Mouse (Mus musculus) limb, embryonic 11.5 days (tissue): ENCODE results near the gene Spg20. TPM values are rescaled to one million over a fixed set of nuclear protein-coding genes. Genes with fewer than 3 reads are reported as not detected.

ENCODE experiments used
- ATAC-seq: fragments of 200-750 bp; cut with Nextera tagmentation; 2 replicates; pipeline ENCODE4 v1.8.0; 2017; ENCODE audit warnings: low read depth; ENCODE audit not compliant: insufficient number of reproducible peaks, low FRiP score, low TSS enrichment
- DNase-seq: peaks from one replicate; pipeline ENCODE4 v3.0.0-alpha.2; 2015; ENCODE audit warnings: low spot score
- H3K27ac ChIP-seq: fragments of 300-500 bp; sonication (generic); replicated peaks from 2 replicates; pipeline ENCODE4 v1.5.1; 2014; ENCODE audit warnings: low read depth, mild to moderate bottlenecking, low read length
- H3K27me3 ChIP-seq: fragments of 300-500 bp; sonication (generic); 2 replicates; pipeline ENCODE4 v1.6.1; 2014; ENCODE audit warnings: mild to moderate bottlenecking, low read length, mixed read lengths; ENCODE audit not compliant: control insufficient read depth, insufficient read depth
- H3K36me3 ChIP-seq: fragments of 300-500 bp; sonication (generic); 2 replicates; pipeline ENCODE4 v1.6.1; 2014; ENCODE audit warnings: mild to moderate bottlenecking, low read length, moderate library complexity, mixed read lengths; ENCODE audit not compliant: control insufficient read depth, insufficient read depth
- H3K4me1 ChIP-seq: fragments of 300-500 bp; sonication (generic); 2 replicates; pipeline ENCODE4 v1.6.1; 2014; ENCODE audit warnings: low read length, mixed read lengths; ENCODE audit not compliant: control insufficient read depth, insufficient read depth
- H3K4me2 ChIP-seq: fragments of 300-500 bp; sonication (generic); 2 replicates; pipeline ENCODE4 v1.6.1; 2014; ENCODE audit warnings: low read depth, mild to moderate bottlenecking, moderate library complexity; ENCODE audit not compliant: severe bottlenecking
- H3K4me3 ChIP-seq: fragments of 300-500 bp; sonication (generic); 2 replicates; pipeline ENCODE4 v1.5.1; 2014; ENCODE audit warnings: low read depth, low read length
- H3K9ac ChIP-seq: fragments of 300-500 bp; sonication (generic); 2 replicates; pipeline ENCODE4 v1.6.1; 2014; ENCODE audit warnings: mild to moderate bottlenecking, low read length
- H3K9me3 ChIP-seq: fragments of 300-500 bp; sonication (generic); 2 replicates; pipeline ENCODE4 v1.6.1; 2016; ENCODE audit warnings: low read length; ENCODE audit not compliant: control insufficient read depth
- WGBS: fragments of 180-500 bp; shearing (Covaris S2); extraction: QIAGEN DNeasy Blood & Tissue Kit; methylation state at CpG from one replicate; pipeline ENCODE4 v1.1.7; 2014; 5-methylcytosine and 5-hydroxymethylcytosine counted together
- microRNA-seq: library from miRNA; unstranded; fragments of <30 nt; microRNA quantifications from one replicate; pipeline ENCODE4, GENCODE M21; 2016
- polyA plus RNA-seq: library from polyadenylated mRNA; unstranded; fragments of >200 nt; fragmentation: Nextera tagmentation; extraction: Ambion mirVana; gene quantifications from 2 replicates; pipeline ENCODE4 v1.2.1, GENCODE M21; 2014

Spg20 gene
- polyA plus RNA-seq, 1 experiment from 2014 or later: 86.9 TPM

DNA sequence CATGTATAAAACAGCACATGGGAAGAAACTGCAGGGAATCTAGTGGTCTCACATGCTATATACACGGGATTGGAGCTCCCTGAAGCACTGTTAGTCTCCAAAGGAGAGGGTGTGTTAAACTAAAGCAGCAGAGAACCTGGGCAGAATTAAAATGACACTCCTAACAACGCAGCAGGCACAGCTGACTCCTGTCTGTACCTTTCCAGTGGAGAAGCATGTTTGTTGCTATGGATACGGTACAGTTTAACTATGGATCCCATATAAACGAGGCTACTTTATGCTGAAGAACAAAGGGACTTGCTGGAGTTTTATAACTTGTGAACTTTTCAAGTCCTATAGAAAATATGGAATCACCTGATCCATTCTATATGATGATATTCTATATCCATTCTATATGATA lies 51.6 kb downstream of the Spg20 start:
- Histone ChIP-seq H3K9ac (no peak overlapping the region), H3K9me3 (no peaks in the 10 kb centered on the region), H3K27me3 (no peaks in the 10 kb centered on the region), H3K27ac (no peak overlapping the region), H3K36me3 (no peaks in the 10 kb centered on the region), H3K4me2 (no peak overlapping the region), H3K4me3 (no peak overlapping the region), H3K4me1 (no peaks in the 10 kb centered on the region)
- 73% methylated on average over 4 of the region's 4 CpGs for WGBS
- DNase-seq (no peak), ATAC-seq (no peak)

DNA sequence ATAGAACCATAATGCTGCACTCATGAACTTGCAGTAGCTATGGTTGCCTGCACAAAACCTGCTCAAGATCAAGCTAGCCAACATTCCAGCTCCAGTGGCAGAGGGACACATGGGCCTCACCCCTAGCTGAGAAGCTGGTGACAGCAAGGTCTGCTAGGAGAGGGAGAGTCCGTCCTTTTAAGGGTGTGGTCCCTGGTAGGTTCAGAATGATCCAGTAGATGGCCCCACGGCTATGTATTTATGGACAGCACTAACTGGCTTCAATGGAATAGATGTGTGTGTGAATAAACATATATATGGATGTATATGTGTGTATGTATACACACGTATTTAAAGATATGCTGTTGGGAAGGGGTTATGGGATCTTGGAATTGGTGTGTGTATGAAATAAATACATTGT lies 60.6 kb downstream of the Spg20 start:
- ATAC-seq: no peak
- H3K27ac ChIP-seq: no peak overlapping the region
- H3K36me3 ChIP-seq: no peaks in the 10 kb centered on the region
- no peak for DNase-seq
- no peaks in the 10 kb centered on the region for H3K27me3 ChIP-seq
- H3K4me3 ChIP-seq: no peak overlapping the region
- no peaks in the 10 kb centered on the region for H3K4me1 ChIP-seq
- no peaks in the 10 kb centered on the region for H3K9me3 ChIP-seq
- H3K9ac ChIP-seq: no peak overlapping the region
- WGBS: 79% methylated on average over 3 of the region's 3 CpGs
- no peak overlapping the region for H3K4me2 ChIP-seq

DNA sequence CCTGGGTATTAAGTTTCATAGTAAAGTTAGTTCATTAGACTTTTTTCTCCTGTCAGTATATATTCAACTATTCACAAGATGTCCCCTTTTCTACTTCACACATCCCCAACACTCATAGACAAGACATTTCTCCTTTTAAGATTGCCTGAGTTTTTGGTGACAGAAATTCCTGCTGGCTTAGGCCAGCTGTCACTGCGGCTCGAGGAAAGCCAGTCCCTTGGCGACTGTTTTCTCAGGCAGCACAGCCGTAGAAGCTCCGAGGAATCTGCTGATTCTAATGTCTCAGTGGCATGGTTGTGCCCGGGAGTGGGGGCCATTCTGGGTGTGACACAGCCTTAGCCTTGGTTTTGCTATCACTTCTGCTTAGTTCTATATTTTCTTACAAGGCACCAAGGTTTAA lies 65.4 kb downstream of the Spg20 start:
- WGBS: 65% methylated on average over 6 of the region's 6 CpGs
- Histone ChIP-seq H3K4me1 (no peaks in the 10 kb centered on the region), H3K36me3 (no peaks in the 10 kb centered on the region), H3K4me3 (no peak overlapping the region), H3K9me3 (no peaks in the 10 kb centered on the region), H3K27ac (no peak overlapping the region), H3K4me2 (no peak overlapping the region), H3K27me3 (no peaks in the 10 kb centered on the region), H3K9ac (no peak overlapping the region)
- ATAC-seq: no peak
- DNase-seq: no peak

DNA sequence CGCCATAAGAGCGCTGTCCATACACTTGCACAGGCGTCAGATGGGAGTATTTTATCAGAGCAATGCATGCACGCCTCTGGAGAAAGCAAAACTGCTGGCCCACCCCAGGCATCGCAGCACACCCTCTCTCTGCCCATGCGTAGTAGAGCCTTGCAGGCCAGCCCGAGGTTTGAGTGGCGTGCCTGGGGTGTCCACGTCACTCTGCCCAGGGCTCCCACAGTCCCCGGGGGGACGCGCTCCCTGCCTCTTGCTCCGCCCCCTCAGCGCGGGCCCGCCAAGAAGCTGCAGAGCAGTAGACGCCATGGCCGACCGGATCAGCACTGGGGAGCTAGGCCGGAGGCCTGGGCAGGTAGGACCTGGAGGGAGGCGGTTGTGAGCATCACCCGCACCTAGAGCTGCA lies 69.9 kb downstream of the Spg20 start, which contains the start of gene Sohlh2:
Gene Sohlh2, plus strand, starts transcription at position 263 of the 400 bp plus-strand sequence.
- H3K36me3 ChIP-seq: no peaks in the 10 kb centered on the region
- no peaks in the 10 kb centered on the region for H3K9me3 ChIP-seq
- no peak within 1 kb of the TSS for H3K27ac ChIP-seq
- no peak within 1 kb of the TSS for H3K4me2 ChIP-seq
- ATAC-seq (no peak), DNase-seq (no peak)
- H3K4me1 ChIP-seq: no peaks in the 10 kb centered on the region
- no peaks in the 10 kb centered on the region for H3K27me3 ChIP-seq
- H3K9ac ChIP-seq: no peak within 1 kb of the TSS
- H3K4me3 ChIP-seq: no peak within 1 kb of the TSS
- WGBS: 93% methylated on average over 22 of the region's 22 CpGs

Small RNA genes lying within 50 kb of the gene (microRNA-seq; reads per million reads assigned to microRNA genes)
- gene Gm22029: not detected

Other genes starting within 250 kb of the Spg20 start
- 0.08 and 0.17 TPM in 2 replicates for gene Sertm1, start 196.2 kb upstream of the Spg20 start, polyA plus RNA-seq
- 2.0 and 2.7 TPM in 2 replicates for gene Ccna1, start 56.6 kb upstream of the Spg20 start, polyA plus RNA-seq
- gene Ccdc169, start 25.2 kb downstream of the Spg20 start, polyA plus RNA-seq: 0.08 and 0.09 TPM in 2 replicates
- gene Sohlh2, start 69.9 kb downstream of the Spg20 start, polyA plus RNA-seq: not detected in 2 replicates
- gene Dclk1, start 130.3 kb downstream of the Spg20 start, polyA plus RNA-seq: 28.6 and 34.1 TPM in 2 replicates